Mouse (Mus musculus) urinary bladder, postnatal 25 days (tissue): Measurements from ENCODE around the gene Slc12a3.

Source experiments
- DNase-seq: peaks from one replicate; pipeline ENCODE4 v3.0.0; 2022; ENCODE audit warnings: low spot score

Slc12a3 gene

GRCm38 (mm10) chr8:94330733-94331132 lies 1.7 kb downstream of the Slc12a3 start:
- DNase-seq: peak; percentile 37

- no peak for DNase-seq
Measured at GRCm38 (mm10) chr8:94333345-94333744, 4.3 kb downstream of the Slc12a3 start.

GRCm38 (mm10) chr8:94337559-94337958 lies 8.6 kb downstream of the Slc12a3 start:
- no peak for DNase-seq

GRCm38 (mm10) chr8:94340796-94341195 lies 11.8 kb downstream of the Slc12a3 start:
- no peak for DNase-seq

GRCm38 (mm10) chr8:94342691-94343090 lies 13.7 kb downstream of the Slc12a3 start:
- no peak for DNase-seq

- DNase-seq: peak; percentile 82
Measured at GRCm38 (mm10) chr8:94343290-94343689, 14.3 kb downstream of the Slc12a3 start.

- no peak for DNase-seq
Measured at GRCm38 (mm10) chr8:94343778-94344320, 14.8 kb downstream of the Slc12a3 start.

- DNase-seq: no peak
Measured at GRCm38 (mm10) chr8:94345657-94346056, 16.7 kb downstream of the Slc12a3 start.

- no peak for DNase-seq
Measured at GRCm38 (mm10) chr8:94346264-94346663, 17.3 kb downstream of the Slc12a3 start.

- DNase-seq: no peak
Measured at GRCm38 (mm10) chr8:94348425-94348824, 19.4 kb downstream of the Slc12a3 start.

- DNase-seq: no peak
Measured at GRCm38 (mm10) chr8:94354069-94354531, 25.1 kb downstream of the Slc12a3 start.

GRCm38 (mm10) chr8:94354571-94354970 lies 25.6 kb downstream of the Slc12a3 start:
- no peak for DNase-seq

GRCm38 (mm10) chr8:94357220-94357619 lies 28.2 kb downstream of the Slc12a3 start:
- no peak for DNase-seq

- DNase-seq: peak; percentile 76
Measured at GRCm38 (mm10) chr8:94358541-94358940, 29.5 kb downstream of the Slc12a3 start.

- DNase-seq: no peak
Measured at GRCm38 (mm10) chr8:94361774-94362431, 32.9 kb downstream of the Slc12a3 start.

GRCm38 (mm10) chr8:94362607-94363239 lies 33.7 kb downstream of the Slc12a3 start:
- no peak for DNase-seq

- DNase-seq: peak; percentile 44
Measured at GRCm38 (mm10) chr8:94363288-94363688, 34.3 kb downstream of the Slc12a3 start.

- no peak for DNase-seq
Measured at GRCm38 (mm10) chr8:94363906-94364305, 34.9 kb downstream of the Slc12a3 start.

- no peak for DNase-seq
Measured at GRCm38 (mm10) chr8:94364686-94365312, 35.8 kb downstream of the Slc12a3 start.

- DNase-seq: no peak
Measured at GRCm38 (mm10) chr8:94365410-94365981, 36.5 kb downstream of the Slc12a3 start.

GRCm38 (mm10) chr8:94370839-94371238 lies 41.8 kb downstream of the Slc12a3 start:
- no peak for DNase-seq

GRCm38 (mm10) chr8:94372955-94373599 lies 44.1 kb downstream of the Slc12a3 start:
- no peak for DNase-seq
